Mouse (Mus musculus) left cerebral cortex, adult 11 months (tissue): ENCODE data around the gene Col19a1.

Source experiments
- DNase-seq: peaks from one replicate; pipeline ENCODE4 v3.0.0; 2022; ENCODE audit warnings: low spot score

Col19a1 gene

GRCm38 (mm10) chr1:24458015-24458414 is 129.3 kb downstream of the Col19a1 start:
- no peak for DNase-seq

- no peak for DNase-seq
Measured at GRCm38 (mm10) chr1:24452572-24453269, 134.6 kb downstream of the Col19a1 start.

- DNase-seq: no peak
Measured at GRCm38 (mm10) chr1:24452159-24452558, 135.1 kb downstream of the Col19a1 start.

- no peak for DNase-seq
Measured at GRCm38 (mm10) chr1:24437425-24437824, 149.8 kb downstream of the Col19a1 start.

- no peak for DNase-seq
Measured at GRCm38 (mm10) chr1:24428306-24428705, 159.0 kb downstream of the Col19a1 start.

GRCm38 (mm10) chr1:24378125-24378821 is 209.0 kb downstream of the Col19a1 start:
- DNase-seq: no peak

GRCm38 (mm10) chr1:24374902-24375301 is 212.4 kb downstream of the Col19a1 start:
- DNase-seq: no peak

GRCm38 (mm10) chr1:24373671-24374070 is 213.6 kb downstream of the Col19a1 start:
- DNase-seq: no peak

GRCm38 (mm10) chr1:24372471-24373258 is 214.6 kb downstream of the Col19a1 start:
- no peak for DNase-seq

- DNase-seq: no peak
Measured at GRCm38 (mm10) chr1:24367570-24368517, 219.4 kb downstream of the Col19a1 start.

GRCm38 (mm10) chr1:24364775-24365174 is 222.5 kb downstream of the Col19a1 start:
- DNase-seq: no peak

GRCm38 (mm10) chr1:24361990-24362635 is 225.2 kb downstream of the Col19a1 start:
- DNase-seq: no peak

GRCm38 (mm10) chr1:24349462-24350217 is 237.6 kb downstream of the Col19a1 start:
- no peak for DNase-seq

- no peak for DNase-seq
Measured at GRCm38 (mm10) chr1:24347621-24348160, 239.6 kb downstream of the Col19a1 start.

- DNase-seq: no peak
Measured at GRCm38 (mm10) chr1:24337556-24338275, 249.6 kb downstream of the Col19a1 start.

- no peak for DNase-seq
Measured at GRCm38 (mm10) chr1:24336051-24336450, 251.2 kb downstream of the Col19a1 start.

- no peak for DNase-seq
Measured at GRCm38 (mm10) chr1:24316961-24317589, 270.2 kb downstream of the Col19a1 start.

- no peak for DNase-seq
Measured at GRCm38 (mm10) chr1:24316490-24316889, 270.8 kb downstream of the Col19a1 start.

GRCm38 (mm10) chr1:24310847-24311246 is 276.4 kb downstream of the Col19a1 start:
- DNase-seq: no peak
